Mouse (Mus musculus) R1 (cell line): ENCODE data around the gene Gm17349.
"Not testable (repeated sequence)": the region's sequence is repeated elsewhere in the genome, so short reads cannot be mapped to it uniquely, and the experiment has no call there.

Source experiments
- DNase-seq: peaks from one replicate; pipeline ENCODE4 v3.0.0-alpha.2; 2018; ENCODE audit warnings: low read depth, low spot score

Gm17349 gene

GRCm38 (mm10) chr15:99705440-99706048 is at the start of gene Gm17349:
TSS of gene Gm17349 (minus strand) at chr15:99705490.
- peak; percentile 93 for DNase-seq

- no peak for DNase-seq
These were observed 48.9 kb upstream of the Gm17349 start for GRCm38 (mm10) chr15:99754204-99754603.

- DNase-seq: no peak
These were observed 34.9 kb upstream of the Gm17349 start for GRCm38 (mm10) chr15:99740229-99740628.

GRCm38 (mm10) chr15:99736675-99737074 is 31.4 kb upstream of the Gm17349 start:
- DNase-seq: no peak

- no peak for DNase-seq
These were observed 30.3 kb upstream of the Gm17349 start for GRCm38 (mm10) chr15:99735631-99736030.

GRCm38 (mm10) chr15:99733186-99733585 is 27.9 kb upstream of the Gm17349 start:
- no peak for DNase-seq

- peak; percentile 57 for DNase-seq
These were observed 26.4 kb upstream of the Gm17349 start for GRCm38 (mm10) chr15:99731678-99732077.

- DNase-seq: no peak
These were observed 25.9 kb upstream of the Gm17349 start for GRCm38 (mm10) chr15:99731167-99731566.

- peak; percentile 76 for DNase-seq
These were observed 23.9 kb upstream of the Gm17349 start for GRCm38 (mm10) chr15:99729056-99729783.

- DNase-seq: no peak
These were observed 22.9 kb upstream of the Gm17349 start for GRCm38 (mm10) chr15:99728211-99728610.

GRCm38 (mm10) chr15:99727525-99727924 is 22.2 kb upstream of the Gm17349 start:
- no peak for DNase-seq

GRCm38 (mm10) chr15:99727039-99727438 is 21.7 kb upstream of the Gm17349 start:
- not testable (repeated sequence) for DNase-seq

GRCm38 (mm10) chr15:99726549-99726948 is 21.3 kb upstream of the Gm17349 start:
- no peak for DNase-seq

GRCm38 (mm10) chr15:99725341-99726155 is 20.3 kb upstream of the Gm17349 start, which contains the start of gene Cox14:
TSS of gene Cox14 (plus strand) at chr15:99725618.
- DNase-seq: peak; percentile 100

GRCm38 (mm10) chr15:99724292-99725021 is 19.2 kb upstream of the Gm17349 start:
- DNase-seq: peak; percentile 81

GRCm38 (mm10) chr15:99723515-99724291 is 18.4 kb upstream of the Gm17349 start:
- peak; percentile 54 for DNase-seq

- DNase-seq: no peak
These were observed 17.8 kb upstream of the Gm17349 start for GRCm38 (mm10) chr15:99723120-99723514.

- no peak for DNase-seq
These were observed 16.8 kb upstream of the Gm17349 start for GRCm38 (mm10) chr15:99721921-99722743.

- DNase-seq: no peak
These were observed 14.6 kb upstream of the Gm17349 start for GRCm38 (mm10) chr15:99719865-99720264.

- no peak for DNase-seq
These were observed 13.3 kb upstream of the Gm17349 start for GRCm38 (mm10) chr15:99718461-99719021.
